Mouse (Mus musculus) testis, adult 2 months (tissue): ENCODE measurements at regions not wholly inside any gene's neighbourhood (a gene's known extent, or its start where the extent isn't known, plus 50 kb on each side); places are given as distances from the start of the nearest gene placed in this dataset.

ENCODE experiments used
- CTCF ChIP-seq: fragments of 200-500 bp; IDR thresholded peaks from 2 replicates; pipeline ENCODE4 v1.5.1; 2012; ENCODE audit warnings: low read depth, mild to moderate bottlenecking, inconsistent platforms, low read length, moderate library complexity; ENCODE audit not compliant: control insufficient read depth, insufficient read depth, insufficient replicate concordance
- POLR2A ChIP-seq: fragments of 200-500 bp; IDR thresholded peaks from 2 replicates; pipeline ENCODE4 v1.6.1; 2012; ENCODE audit warnings: low read depth, mild to moderate bottlenecking, inconsistent platforms, low read length, moderate library complexity; ENCODE audit not compliant: control insufficient read depth

DNA sequence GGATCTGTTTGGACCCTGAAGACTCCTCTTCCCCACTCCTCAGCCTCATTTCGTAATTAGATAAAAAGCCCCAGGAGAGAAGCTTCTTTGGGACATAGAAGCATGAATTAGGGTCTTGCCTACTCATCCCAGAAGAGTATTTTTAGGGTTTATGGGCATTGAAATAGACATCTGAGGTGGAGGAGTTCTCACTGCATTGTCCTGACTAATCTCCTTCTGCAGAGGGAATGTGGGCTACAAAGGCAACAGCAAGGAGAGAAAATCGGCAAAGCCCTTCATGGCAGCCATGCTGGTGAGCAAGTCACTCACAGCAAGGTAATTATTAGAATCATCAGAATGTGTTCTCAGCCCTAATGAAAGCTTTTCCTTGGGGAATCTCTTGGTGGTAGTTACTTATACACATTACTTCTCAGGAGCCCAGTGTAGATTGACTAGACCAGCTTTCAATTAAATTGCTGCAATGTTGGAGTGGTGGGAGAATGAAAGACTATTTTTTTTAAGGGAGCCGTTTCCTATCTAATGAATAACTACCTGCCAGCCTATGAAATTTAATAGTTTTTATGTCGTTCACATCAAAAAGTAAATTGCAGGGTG is 68.3 kb upstream of the Pex5l start:
- TF ChIP-seq CTCF (no peak), POLR2A (no peak)
